Mouse (Mus musculus) embryonic facial prominence, embryonic 14.5 days (tissue): ENCODE results near the gene Snrpa. TPM values are rescaled to one million over a fixed set of nuclear protein-coding genes. Genes with fewer than 3 reads are reported as not detected.

Experiments
- ATAC-seq: fragments of 200-750 bp; cut with Nextera tagmentation; 2 replicates; pipeline ENCODE4 v1.8.0; 2017; ENCODE audit warnings: low read depth, moderate number of reproducible peaks, moderate TSS enrichment
- DNase-seq: peaks from one replicate; pipeline ENCODE4 v3.0.0-alpha.2; 2015; ENCODE audit warnings: low spot score
- H3K27ac ChIP-seq: fragments of 300-500 bp; sonication (generic); replicated peaks from 2 replicates; pipeline ENCODE4 v1.5.1; 2014; ENCODE audit warnings: low read depth, mild to moderate bottlenecking, low read length, moderate library complexity
- H3K27me3 ChIP-seq: fragments of 300-500 bp; sonication (generic); replicated peaks from 2 replicates; pipeline ENCODE4 v1.6.1; 2014; ENCODE audit warnings: low read length; ENCODE audit not compliant: control insufficient read depth, insufficient read depth
- H3K36me3 ChIP-seq: fragments of 300-500 bp; sonication (generic); 2 replicates; pipeline ENCODE4 v1.6.1; 2014; ENCODE audit warnings: low read length, mixed read lengths; ENCODE audit not compliant: control insufficient read depth, insufficient read depth
- H3K4me1 ChIP-seq: fragments of 300-500 bp; sonication (generic); 2 replicates; pipeline ENCODE4 v1.6.1; 2014; ENCODE audit warnings: antibody characterized with exemption, low read length; ENCODE audit not compliant: control insufficient read depth, insufficient read depth
- H3K4me2 ChIP-seq: fragments of 300-500 bp; sonication (generic); 2 replicates; pipeline ENCODE4 v1.6.1; 2014; ENCODE audit warnings: low read depth, mild to moderate bottlenecking, low read length, moderate library complexity, mixed read lengths
- H3K4me3 ChIP-seq: fragments of 300-500 bp; sonication (generic); 2 replicates; pipeline ENCODE4 v1.5.1; 2014; ENCODE audit warnings: low read depth, mild to moderate bottlenecking, low read length
- H3K9ac ChIP-seq: fragments of 300-500 bp; sonication (generic); 2 replicates; pipeline ENCODE4 v1.6.1; 2014; ENCODE audit warnings: low read depth, mild to moderate bottlenecking, low read length, moderate library complexity, mixed read lengths
- H3K9me3 ChIP-seq: fragments of 300-500 bp; sonication (generic); 2 replicates; pipeline ENCODE4 v1.6.1; 2016; ENCODE audit warnings: low read length; ENCODE audit not compliant: control insufficient read depth
- WGBS: fragments of 180-500 bp; shearing (Covaris S2); extraction: QIAGEN DNeasy Blood & Tissue Kit; methylation state at CpG from one replicate; pipeline ENCODE4 v1.1.7; 2014; 5-methylcytosine and 5-hydroxymethylcytosine counted together
- polyA plus RNA-seq: library from polyadenylated mRNA; unstranded; fragments of >200 nt; fragmentation: Nextera tagmentation; extraction: Ambion mirVana; gene quantifications from 2 replicates; pipeline ENCODE4 v1.2.1, GENCODE M21; 2014

The Snrpa gene
- polyA plus RNA-seq, 1 experiment from 2014 or later, result 187 TPM

DNA sequence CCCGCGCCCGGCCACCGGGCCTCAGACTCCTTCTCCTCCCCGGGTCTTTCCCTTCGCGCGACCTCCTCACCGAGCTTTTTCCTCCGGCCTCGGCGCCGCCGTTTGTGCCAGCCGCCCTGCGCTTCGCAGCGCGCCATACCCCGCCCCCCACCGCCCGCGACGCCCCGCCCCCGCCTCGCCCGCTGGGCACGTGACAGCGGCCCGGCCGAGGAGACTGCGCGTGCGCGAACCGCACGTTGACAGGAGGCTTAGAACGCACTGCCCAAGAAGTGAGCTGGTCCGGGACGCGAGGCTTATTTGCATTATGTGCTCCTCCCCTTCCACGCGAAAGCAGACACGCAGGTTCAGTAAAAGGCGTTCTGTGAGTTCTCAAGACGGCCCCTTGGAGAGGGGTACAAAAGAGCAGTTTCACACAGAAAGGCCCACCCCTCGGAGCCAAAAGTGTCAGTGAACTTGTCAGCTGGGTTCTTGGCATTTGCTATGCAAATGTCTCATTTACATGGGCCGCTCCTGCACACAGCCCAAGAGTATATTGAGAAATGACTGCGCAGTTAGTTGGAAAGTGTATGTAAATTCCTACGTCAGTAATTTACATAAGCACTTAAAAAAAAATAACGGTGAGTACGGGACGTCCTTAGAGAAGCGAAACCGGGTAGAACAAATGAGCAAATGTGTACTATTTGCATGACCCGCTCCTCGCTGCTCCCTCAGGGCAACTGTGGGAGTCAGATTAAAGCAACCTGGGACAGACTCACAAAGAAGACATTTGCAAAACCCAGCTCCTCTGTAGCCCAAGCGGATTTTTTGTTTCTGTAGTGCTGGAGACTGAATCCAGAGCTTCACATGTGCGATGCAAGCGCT is 29.2 kb downstream of the Snrpa start, which contains the start of gene Egln2:
TSS of gene Egln2 (minus strand) at position 189 of the 861 bp plus-strand sequence.
- ATAC-seq (peak; percentile 88), DNase-seq (peak; percentile 96)
- no peaks in the 10 kb centered on the region for H3K9me3 ChIP-seq
- H3K4me1 ChIP-seq, result peaks cover 20% of the 10 kb centered on the region
- peak within 1 kb of the TSS; percentile 69 for H3K4me2 ChIP-seq
- no peaks in the 10 kb centered on the region for H3K27me3 ChIP-seq
- WGBS, result 2% methylated on average over 51 of the region's 61 CpGs
- H3K36me3 ChIP-seq, result peaks cover 43% of the 10 kb centered on the region
- H3K9ac ChIP-seq, result peak within 1 kb of the TSS; percentile 90
- peak within 1 kb of the TSS; percentile 97 for H3K27ac ChIP-seq
- peak within 1 kb of the TSS; percentile 69 for H3K4me3 ChIP-seq

DNA sequence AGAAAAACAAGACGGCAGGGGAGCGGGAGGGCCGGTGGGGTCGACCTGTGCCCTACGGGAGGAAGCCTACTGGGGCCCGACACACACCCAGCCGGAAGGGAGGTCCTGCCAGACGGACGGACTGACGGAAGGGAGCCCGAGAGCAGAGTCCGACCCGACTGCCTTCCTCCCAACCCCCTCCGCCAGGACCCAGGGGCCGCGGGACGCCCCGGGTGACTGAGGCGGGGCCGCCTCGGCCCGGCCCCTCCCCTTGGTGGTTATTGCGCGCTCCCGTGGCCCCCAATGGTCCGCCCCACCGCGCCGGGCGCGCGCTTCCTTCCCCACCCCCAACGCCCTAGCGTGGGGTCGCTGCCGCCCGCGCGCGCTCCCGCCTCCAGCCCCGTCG is 29.9 kb downstream of the Snrpa start:
- Histone ChIP-seq H3K36me3 (peaks cover 44% of the 10 kb centered on the region), H3K9ac (peak overlapping the region; percentile 90), H3K4me1 (peaks cover 23% of the 10 kb centered on the region), H3K27me3 (no peaks in the 10 kb centered on the region), H3K4me2 (peak overlapping the region; percentile 69), H3K4me3 (peak overlapping the region; percentile 69), H3K27ac (peak overlapping the region; percentile 97), H3K9me3 (no peaks in the 10 kb centered on the region)
- peak; percentile 89 for DNase-seq
- WGBS, result under 1% methylated on average over 17 of the region's 43 CpGs
- peak; percentile 70 for ATAC-seq

DNA sequence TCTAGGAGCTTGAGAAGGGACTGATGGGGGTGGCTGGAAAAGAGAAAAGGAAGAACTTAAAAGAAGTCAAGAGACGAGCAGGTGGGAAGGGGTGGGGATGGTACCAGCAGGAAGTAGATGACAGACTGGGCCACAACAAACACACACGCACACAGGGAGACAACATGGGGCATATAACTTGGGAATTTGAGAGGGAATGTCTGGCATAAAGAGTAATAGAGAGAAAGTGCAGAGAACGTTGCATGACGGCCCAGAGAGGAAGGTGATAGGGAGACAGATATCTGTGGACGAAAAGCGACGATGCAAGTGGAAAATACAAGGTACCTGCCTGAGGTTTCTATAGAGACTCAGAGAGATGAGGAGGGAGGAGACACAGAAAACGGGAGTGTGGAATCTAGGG is 30.4 kb downstream of the Snrpa start:
- Histone ChIP-seq H3K27ac (peak overlapping the region; percentile 97), H3K27me3 (no peaks in the 10 kb centered on the region), H3K36me3 (peaks cover 42% of the 10 kb centered on the region), H3K4me1 (peaks cover 23% of the 10 kb centered on the region), H3K4me2 (peak overlapping the region; percentile 69), H3K4me3 (peak overlapping the region; percentile 69), H3K9me3 (no peaks in the 10 kb centered on the region), H3K9ac (peak overlapping the region; percentile 90)
- WGBS, result 3% methylated on average over 8 of the region's 8 CpGs
- DNase-seq (no peak), ATAC-seq (no peak)

DNA sequence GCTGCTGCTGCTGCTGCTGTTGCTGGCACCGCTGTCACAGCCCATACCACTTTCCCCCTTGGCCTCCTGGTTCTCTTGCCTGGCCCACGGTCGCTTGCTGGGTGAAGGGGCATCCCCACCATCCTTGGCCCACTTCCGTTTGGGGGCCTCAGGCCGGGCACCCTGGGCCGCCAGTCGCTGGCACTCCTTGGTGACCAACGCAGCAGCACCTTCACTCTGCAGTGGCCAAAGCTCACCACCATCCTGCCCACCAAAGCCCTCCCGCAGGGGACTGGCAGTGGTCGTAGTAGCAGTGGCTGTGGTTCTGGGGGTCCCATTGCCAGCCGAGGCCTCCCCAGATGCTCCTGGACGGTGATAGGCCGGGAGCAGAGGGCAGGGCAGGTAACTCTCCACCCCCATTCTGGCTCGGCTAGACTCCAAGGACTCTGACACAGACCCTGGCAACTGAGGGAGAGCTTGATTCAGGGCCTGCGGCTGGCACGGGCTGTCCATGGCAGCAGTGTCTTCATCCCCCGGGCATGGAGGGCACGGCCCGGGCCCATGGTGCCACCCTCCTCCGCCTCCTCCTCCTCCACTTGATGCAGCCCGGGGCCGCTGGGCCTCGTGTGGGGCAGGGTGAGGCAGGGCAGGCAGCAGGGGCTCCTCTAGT is 30.9 kb downstream of the Snrpa start:
- H3K4me1 ChIP-seq, result peaks cover 27% of the 10 kb centered on the region

DNA sequence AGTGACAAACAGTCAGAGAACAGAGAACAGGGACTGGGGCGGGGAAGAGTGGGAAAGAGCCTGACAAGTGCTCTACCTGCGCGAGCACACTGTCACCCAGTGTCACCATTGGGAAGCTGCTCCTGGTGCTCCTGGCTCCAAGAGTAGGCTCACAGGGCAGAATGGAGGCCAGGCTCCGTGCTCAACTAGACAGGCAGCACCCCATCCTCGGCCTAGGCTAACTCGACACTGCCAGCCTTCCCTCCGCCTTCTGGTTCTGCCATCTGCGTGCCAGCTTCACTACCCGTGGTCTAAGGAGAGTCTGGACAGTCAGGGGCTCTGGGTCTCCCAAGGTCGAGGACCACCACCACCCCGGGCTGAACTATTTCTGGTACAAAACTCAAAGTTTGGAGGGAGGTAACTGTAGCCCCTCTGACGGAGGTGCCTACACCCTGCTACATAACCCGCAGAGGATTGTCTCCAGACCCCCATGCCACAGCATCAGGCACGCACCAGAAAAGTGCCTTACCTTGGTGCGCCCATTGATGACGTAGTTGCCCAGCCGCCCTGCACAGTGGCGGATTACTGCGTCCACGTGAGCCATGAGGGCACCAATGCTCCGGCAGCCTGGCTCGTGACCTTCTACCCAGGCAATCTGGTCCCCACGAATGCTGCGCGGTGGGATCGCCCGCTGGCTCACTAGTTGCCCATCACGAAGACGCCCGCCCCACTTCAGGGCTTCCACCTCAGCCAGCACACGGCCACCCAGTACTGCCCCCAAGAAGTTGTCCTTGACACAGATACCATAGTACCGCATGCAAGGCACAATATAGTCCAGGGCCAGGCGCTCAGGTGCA is 31.7 kb downstream of the Snrpa start:
- ATAC-seq (no peak), DNase-seq (no peak)
- 81% methylated on average over 32 of the region's 33 CpGs for WGBS
- Histone ChIP-seq H3K9me3 (no peaks in the 10 kb centered on the region), H3K27me3 (no peaks in the 10 kb centered on the region), H3K27ac (no peak overlapping the region), H3K36me3 (peaks cover 38% of the 10 kb centered on the region), H3K4me3 (peak overlapping the region; percentile 69; the same call in 1 of the 2 replicates), H3K9ac (peak overlapping the region; percentile 90), H3K4me1 (peaks cover 30% of the 10 kb centered on the region), H3K4me2 (peak overlapping the region; percentile 69)

More for the DNA sequence above, 30.9 kb downstream of the Snrpa start:
- Histone ChIP-seq H3K27me3 (no peaks in the 10 kb centered on the region), H3K4me2 (peak overlapping the region; percentile 69), H3K4me3 (peak overlapping the region; percentile 69), H3K27ac (no peak overlapping the region), H3K9ac (peak overlapping the region; percentile 90), H3K36me3 (peaks cover 37% of the 10 kb centered on the region), H3K9me3 (no peaks in the 10 kb centered on the region)
- ATAC-seq (no peak), DNase-seq (no peak)
- WGBS, result 75% methylated on average over 20 of the region's 23 CpGs

DNA sequence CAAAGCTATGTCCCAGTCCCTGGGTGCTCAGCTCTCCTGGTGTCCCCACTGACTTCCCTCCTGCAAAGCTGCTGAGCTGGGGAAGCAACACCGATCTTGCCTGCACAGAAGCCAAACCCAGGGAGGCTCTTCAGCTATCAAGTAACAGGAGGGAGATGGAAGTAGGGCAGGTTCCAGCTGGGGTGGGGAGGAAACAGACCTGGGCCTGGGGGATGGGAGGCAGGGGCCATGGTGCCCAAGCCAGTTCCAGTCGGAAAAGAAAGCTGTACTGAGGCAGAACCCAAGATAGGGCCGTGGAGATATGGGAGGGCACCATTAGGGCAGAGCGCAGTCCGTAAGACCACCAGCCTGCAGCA is 32.6 kb downstream of the Snrpa start:
- Histone ChIP-seq H3K9ac (0 out of 2 replicates have a peak overlapping the region, but pooled peaks have one; percentile 90), H3K4me3 (no peak overlapping the region), H3K4me1 (peaks cover 30% of the 10 kb centered on the region), H3K9me3 (no peaks in the 10 kb centered on the region), H3K27me3 (no peaks in the 10 kb centered on the region), H3K27ac (no peak overlapping the region), H3K4me2 (peak overlapping the region; percentile 69; the same call in 1 of the 2 replicates), H3K36me3 (peaks cover 47% of the 10 kb centered on the region)
- WGBS, result 70% methylated on average over 5 of the region's 5 CpGs
- ATAC-seq (no peak), DNase-seq (no peak)

DNA sequence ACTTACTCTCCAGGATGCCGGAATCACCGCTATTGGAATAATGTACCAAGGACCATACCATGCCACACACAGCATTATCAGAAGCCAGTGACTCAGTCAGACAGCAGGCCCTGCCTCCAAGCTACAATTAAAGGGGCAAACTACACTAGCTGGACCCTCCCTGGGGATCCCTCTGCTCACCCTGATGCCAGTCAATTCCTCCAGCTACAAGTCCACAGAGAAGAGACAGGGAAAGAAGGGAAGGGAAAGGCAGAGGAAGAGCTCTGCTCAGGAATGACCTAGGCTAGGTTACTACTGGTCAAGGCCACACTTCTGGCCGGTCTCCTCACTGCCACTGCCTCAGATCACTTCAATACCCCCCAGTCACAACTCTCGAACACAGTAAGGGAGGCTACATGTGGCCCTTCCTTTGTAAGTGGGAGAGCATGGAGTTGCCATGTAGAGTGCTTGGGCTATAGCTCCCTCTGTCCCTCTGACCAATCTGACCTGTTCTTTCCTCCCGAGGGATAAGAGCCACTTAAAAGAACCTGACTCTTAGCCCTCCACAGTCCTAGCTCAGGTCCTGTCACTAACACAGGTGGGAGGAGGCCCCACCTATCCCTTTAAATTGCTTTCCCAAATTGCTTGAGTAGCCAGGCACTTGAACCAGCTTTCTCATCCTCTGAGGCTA is 33.2 kb downstream of the Snrpa start:
- Histone ChIP-seq H3K36me3 (peaks cover 52% of the 10 kb centered on the region), H3K9ac (0 out of 2 replicates have a peak overlapping the region, but pooled peaks have one; percentile 90), H3K4me1 (peaks cover 30% of the 10 kb centered on the region), H3K9me3 (no peaks in the 10 kb centered on the region), H3K4me3 (no peak overlapping the region), H3K27me3 (no peaks in the 10 kb centered on the region), H3K4me2 (peak overlapping the region; percentile 69; the same call in 1 of the 2 replicates), H3K27ac (no peak overlapping the region)
- no peak for ATAC-seq
- 73% methylated on average over 5 of the region's 5 CpGs for WGBS
- no peak for DNase-seq

DNA sequence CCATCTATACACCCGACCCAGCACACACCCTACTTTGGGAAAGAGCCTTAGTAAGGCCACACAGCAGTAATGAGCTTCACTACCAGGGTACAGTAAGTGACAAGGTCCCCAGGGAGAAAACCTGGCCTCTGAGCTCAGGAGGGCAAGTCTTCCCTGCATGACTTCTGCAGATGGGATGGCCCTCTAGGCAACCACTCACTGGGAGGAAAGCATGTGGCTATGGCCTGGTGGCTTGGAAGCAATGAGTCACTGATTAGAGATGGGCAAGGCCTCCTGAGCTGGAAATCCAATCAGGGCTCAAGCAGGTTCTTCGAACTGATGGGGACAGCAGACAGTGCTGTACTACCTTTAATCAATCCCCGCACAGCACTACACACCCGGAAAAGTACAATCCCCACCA is 34.3 kb downstream of the Snrpa start:
- no peak for DNase-seq
- Histone ChIP-seq H3K9ac (0 out of 2 replicates have a peak overlapping the region, but pooled peaks have one; percentile 19), H3K27me3 (no peaks in the 10 kb centered on the region), H3K27ac (no peak overlapping the region), H3K4me2 (no peak overlapping the region), H3K4me3 (no peak overlapping the region), H3K36me3 (peaks cover 61% of the 10 kb centered on the region), H3K4me1 (peaks cover 30% of the 10 kb centered on the region), H3K9me3 (no peaks in the 10 kb centered on the region)
- 88% methylated on average over 4 of the region's 4 CpGs for whole genome bisulfite sequencing
- ATAC-seq, result no peak
